Mouse (Mus musculus): ENCODE results near the gene Twnk. TPM values are rescaled to one million over a fixed set of nuclear protein-coding genes. Genes with fewer than 3 reads are reported as not detected.

Twnk gene
- polyA plus RNA-seq, 1 experiment from 2014 or later: 10.3 TPM

- ATAC-seq (ENCODE audit: low FRiP score, low TSS enrichment) (peak; percentile 32; the same call in 1 of the 2 replicates), DNase-seq (peak; percentile 81)
- Histone ChIP-seq H3K9ac (replicated peaks; ENCODE audit: low read length) (peak overlapping the region; percentile 75), H3K27me3 (ENCODE audit: control insufficient read depth, insufficient read depth, low read length) (no peaks in the 10 kb centered on the region), H3K36me3 (ENCODE audit: control insufficient read depth, insufficient read depth, low read length) (peaks cover 8% of the 10 kb centered on the region), H3K9me3 (ENCODE audit: control insufficient read depth, low read length) (no peaks in the 10 kb centered on the region), H3K4me2 (ENCODE audit: low read length) (peak overlapping the region; percentile 90), H3K4me1 (ENCODE audit: control insufficient read depth, insufficient read depth, low read length) (peaks cover 51% of the 10 kb centered on the region), H3K27ac (replicated peaks; ENCODE audit: low read depth, low read length) (peak overlapping the region; percentile 95), H3K4me3 (replicated peaks; ENCODE audit: low read depth, low read length) (peak overlapping the region; percentile 63)
- WGBS: 1% methylated on average over 18 of the region's 18 CpGs
These were observed 11.1 kb downstream of the Twnk start for GRCm38 (mm10) chr19:45016341-45017215.

- ATAC-seq (ENCODE audit: low FRiP score, low TSS enrichment): peak; percentile 63
These were observed 11.8 kb downstream of the Twnk start for GRCm38 (mm10) chr19:45017216-45017771.

GRCm38 (mm10) chr19:45017909-45018308, 12.4 kb downstream of the Twnk start:
- peak overlapping the region; percentile 90 for H3K4me2 ChIP-seq (ENCODE audit: low read length)
- H3K27ac ChIP-seq (replicated peaks; ENCODE audit: low read depth, low read length): peak overlapping the region; percentile 95
- H3K36me3 ChIP-seq (ENCODE audit: control insufficient read depth, insufficient read depth, low read length): peaks cover 4% of the 10 kb centered on the region
- H3K27me3 ChIP-seq (ENCODE audit: control insufficient read depth, insufficient read depth, low read length): no peaks in the 10 kb centered on the region
- WGBS: under 1% methylated on average over 46 of the region's 48 CpGs
- ATAC-seq (ENCODE audit: low FRiP score, low TSS enrichment) (peak; percentile 71), DNase-seq (peak; percentile 91)
- peak overlapping the region; percentile 75 for H3K9ac ChIP-seq (replicated peaks; ENCODE audit: low read length)
- H3K4me1 ChIP-seq (ENCODE audit: control insufficient read depth, insufficient read depth, low read length): peaks cover 51% of the 10 kb centered on the region
- peak overlapping the region; percentile 63 for H3K4me3 ChIP-seq (replicated peaks; ENCODE audit: low read depth, low read length)
- H3K9me3 ChIP-seq (ENCODE audit: control insufficient read depth, low read length): no peaks in the 10 kb centered on the region

More at GRCm38 (mm10) chr19:45017216-45017771, 11.8 kb downstream of the Twnk start:
- under 1% methylated on average over 27 of the region's 27 CpGs for WGBS
- no peaks in the 10 kb centered on the region for H3K9me3 ChIP-seq (ENCODE audit: control insufficient read depth, low read length)
- no peaks in the 10 kb centered on the region for H3K27me3 ChIP-seq (ENCODE audit: control insufficient read depth, insufficient read depth, low read length)
- peaks cover 4% of the 10 kb centered on the region for H3K36me3 ChIP-seq (ENCODE audit: control insufficient read depth, insufficient read depth, low read length)
- H3K27ac ChIP-seq (replicated peaks; ENCODE audit: low read depth, low read length): peak overlapping the region; percentile 95
- peak overlapping the region; percentile 63 for H3K4me3 ChIP-seq (replicated peaks; ENCODE audit: low read depth, low read length)
- peak overlapping the region; percentile 90 for H3K4me2 ChIP-seq (ENCODE audit: low read length)
- H3K4me1 ChIP-seq (ENCODE audit: control insufficient read depth, insufficient read depth, low read length): peaks cover 51% of the 10 kb centered on the region
- H3K9ac ChIP-seq (replicated peaks; ENCODE audit: low read length): peak overlapping the region; percentile 75
- peak; percentile 90 for DNase-seq

- Histone ChIP-seq H3K4me3 (replicated peaks; ENCODE audit: low read depth, low read length) (peak overlapping the region; percentile 63), H3K9me3 (ENCODE audit: control insufficient read depth, low read length) (no peaks in the 10 kb centered on the region), H3K27ac (replicated peaks; ENCODE audit: low read depth, low read length) (peak overlapping the region; percentile 95), H3K9ac (replicated peaks; ENCODE audit: low read length) (peak overlapping the region; percentile 75), H3K36me3 (ENCODE audit: control insufficient read depth, insufficient read depth, low read length) (peaks cover 6% of the 10 kb centered on the region), H3K4me1 (ENCODE audit: control insufficient read depth, insufficient read depth, low read length) (peaks cover 51% of the 10 kb centered on the region), H3K27me3 (ENCODE audit: control insufficient read depth, insufficient read depth, low read length) (no peaks in the 10 kb centered on the region), H3K4me2 (ENCODE audit: low read length) (peak overlapping the region; percentile 90)
- under 1% methylated on average over 13 of the region's 13 CpGs for WGBS
- DNase-seq: peak; percentile 57
- peak; percentile 2; the same call in 1 of the 2 replicates for ATAC-seq (ENCODE audit: low FRiP score, low TSS enrichment)
These were observed 12.9 kb downstream of the Twnk start for GRCm38 (mm10) chr19:45018351-45018831.

GRCm38 (mm10) chr19:45020348-45020747, 14.9 kb downstream of the Twnk start:
- Histone ChIP-seq H3K27ac (replicated peaks; ENCODE audit: low read depth, low read length) (no peak overlapping the region), H3K9me3 (ENCODE audit: control insufficient read depth, low read length) (no peaks in the 10 kb centered on the region), H3K4me1 (ENCODE audit: control insufficient read depth, insufficient read depth, low read length) (peaks cover 45% of the 10 kb centered on the region), H3K36me3 (ENCODE audit: control insufficient read depth, insufficient read depth, low read length) (peaks cover 22% of the 10 kb centered on the region), H3K27me3 (ENCODE audit: control insufficient read depth, insufficient read depth, low read length) (no peaks in the 10 kb centered on the region), H3K4me3 (replicated peaks; ENCODE audit: low read depth, low read length) (no peak overlapping the region), H3K9ac (replicated peaks; ENCODE audit: low read length) (peak overlapping the region; percentile 37; the same call in 1 of the 2 replicates), H3K4me2 (ENCODE audit: low read length) (0 out of 2 replicates have a peak overlapping the region, but pooled peaks have one; percentile 6)
- ATAC-seq (ENCODE audit: low FRiP score, low TSS enrichment) (no peak), DNase-seq (no peak)
- WGBS: 74% methylated on average over 6 of the region's 6 CpGs

- Histone ChIP-seq H3K4me2 (ENCODE audit: low read length) (peak overlapping the region; percentile 9; the same call in 1 of the 2 replicates), H3K27ac (replicated peaks; ENCODE audit: low read depth, low read length) (no peak overlapping the region), H3K9me3 (ENCODE audit: control insufficient read depth, low read length) (no peaks in the 10 kb centered on the region), H3K27me3 (ENCODE audit: control insufficient read depth, insufficient read depth, low read length) (no peaks in the 10 kb centered on the region), H3K9ac (replicated peaks; ENCODE audit: low read length) (peak overlapping the region; percentile 37; the same call in 1 of the 2 replicates), H3K4me3 (replicated peaks; ENCODE audit: low read depth, low read length) (no peak overlapping the region), H3K36me3 (ENCODE audit: control insufficient read depth, insufficient read depth, low read length) (peaks cover 32% of the 10 kb centered on the region), H3K4me1 (ENCODE audit: control insufficient read depth, insufficient read depth, low read length) (peaks cover 35% of the 10 kb centered on the region)
- ATAC-seq (ENCODE audit: low FRiP score, low TSS enrichment): no peak
- 86% methylated on average over 15 of the region's 15 CpGs for WGBS
- no peak for DNase-seq
These were observed 15.9 kb downstream of the Twnk start for GRCm38 (mm10) chr19:45021362-45021761.

- 87% methylated on average over 11 of the region's 11 CpGs for WGBS
- Histone ChIP-seq H3K9me3 (ENCODE audit: control insufficient read depth, low read length) (no peaks in the 10 kb centered on the region), H3K9ac (replicated peaks; ENCODE audit: low read length) (no peak overlapping the region), H3K27me3 (ENCODE audit: control insufficient read depth, insufficient read depth, low read length) (no peaks in the 10 kb centered on the region), H3K27ac (replicated peaks; ENCODE audit: low read depth, low read length) (no peak overlapping the region), H3K36me3 (ENCODE audit: control insufficient read depth, insufficient read depth, low read length) (peaks cover 51% of the 10 kb centered on the region), H3K4me1 (ENCODE audit: control insufficient read depth, insufficient read depth, low read length) (peaks cover 18% of the 10 kb centered on the region), H3K4me2 (ENCODE audit: low read length) (no peak overlapping the region), H3K4me3 (replicated peaks; ENCODE audit: low read depth, low read length) (no peak overlapping the region)
- ATAC-seq (ENCODE audit: low FRiP score, low TSS enrichment) (no peak), DNase-seq (no peak)
These were observed 18.5 kb downstream of the Twnk start for GRCm38 (mm10) chr19:45023993-45024392.

GRCm38 (mm10) chr19:45024775-45025174, 19.3 kb downstream of the Twnk start:
- ATAC-seq (ENCODE audit: low FRiP score, low TSS enrichment): no peak
- no peak overlapping the region for H3K4me3 ChIP-seq (replicated peaks; ENCODE audit: low read depth, low read length)
- peaks cover 51% of the 10 kb centered on the region for H3K36me3 ChIP-seq (ENCODE audit: control insufficient read depth, insufficient read depth, low read length)
- no peak overlapping the region for H3K27ac ChIP-seq (replicated peaks; ENCODE audit: low read depth, low read length)
- H3K9ac ChIP-seq (replicated peaks; ENCODE audit: low read length): no peak overlapping the region
- no peaks in the 10 kb centered on the region for H3K9me3 ChIP-seq (ENCODE audit: control insufficient read depth, low read length)
- WGBS: 90% methylated on average over 20 of the region's 20 CpGs
- H3K27me3 ChIP-seq (ENCODE audit: control insufficient read depth, insufficient read depth, low read length): no peaks in the 10 kb centered on the region
- no peak for DNase-seq
- H3K4me1 ChIP-seq (ENCODE audit: control insufficient read depth, insufficient read depth, low read length): peaks cover 12% of the 10 kb centered on the region
- no peak overlapping the region for H3K4me2 ChIP-seq (ENCODE audit: low read length)

Measured in midbrain, embryonic 14.5 days (tissue).